Mouse (Mus musculus) CD4-positive, CD25-positive, alpha-beta regulatory T cell, adult 4 months (primary cell): ENCODE measurements at regions not wholly inside any gene's neighbourhood (a gene's known extent, or its start where the extent isn't known, plus 50 kb on each side); places are given as distances from the start of the nearest gene placed in this dataset.

Experiments
- ATAC-seq: one replicate; pipeline ENCODE4 v1.8.0; 2017

DNA sequence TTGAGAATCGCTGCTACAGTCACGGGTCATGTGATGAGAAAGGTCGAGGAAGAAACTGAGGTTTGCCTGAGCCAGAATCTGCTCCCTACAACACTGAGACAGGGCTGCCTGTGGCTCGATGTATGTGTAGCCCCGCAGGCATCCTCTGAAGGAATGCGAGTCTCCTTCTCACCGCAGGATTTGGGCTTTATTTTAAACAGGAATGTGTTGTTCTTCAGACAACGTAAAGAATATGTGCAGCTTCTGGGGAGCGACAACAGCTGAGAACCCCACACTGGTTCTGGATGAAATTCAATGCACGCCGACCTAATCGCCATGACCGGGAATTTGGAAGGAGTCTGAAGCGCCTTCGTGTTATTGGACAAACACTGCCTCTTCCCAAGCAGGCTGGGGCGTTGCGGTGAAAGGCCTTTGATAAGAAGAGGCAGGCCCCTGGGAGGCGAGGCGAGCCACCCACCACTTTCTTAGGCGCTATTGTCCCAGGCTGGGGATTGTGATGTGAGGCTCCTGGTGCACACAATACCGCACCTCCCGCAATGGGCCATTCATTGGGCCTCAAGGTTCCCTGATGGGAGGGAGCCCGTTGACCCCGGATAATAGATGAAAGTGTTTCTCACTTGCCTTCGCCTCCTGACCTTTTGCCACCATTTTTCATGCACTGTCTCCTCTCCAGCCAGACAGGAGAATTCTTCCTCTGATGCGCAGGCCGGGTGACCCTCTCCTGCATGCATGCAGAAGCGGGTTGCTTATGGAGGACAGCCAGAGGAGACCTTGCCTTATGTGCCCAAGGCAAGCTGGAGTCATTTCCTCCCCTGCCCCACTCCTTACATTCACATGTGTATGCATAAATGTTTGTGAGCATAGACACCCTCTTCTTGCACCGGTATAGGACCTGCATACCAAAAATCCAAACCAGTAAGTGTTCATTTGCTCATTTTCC, 247.6 kb downstream of the Mycn start:
- no peak for ATAC-seq

DNA sequence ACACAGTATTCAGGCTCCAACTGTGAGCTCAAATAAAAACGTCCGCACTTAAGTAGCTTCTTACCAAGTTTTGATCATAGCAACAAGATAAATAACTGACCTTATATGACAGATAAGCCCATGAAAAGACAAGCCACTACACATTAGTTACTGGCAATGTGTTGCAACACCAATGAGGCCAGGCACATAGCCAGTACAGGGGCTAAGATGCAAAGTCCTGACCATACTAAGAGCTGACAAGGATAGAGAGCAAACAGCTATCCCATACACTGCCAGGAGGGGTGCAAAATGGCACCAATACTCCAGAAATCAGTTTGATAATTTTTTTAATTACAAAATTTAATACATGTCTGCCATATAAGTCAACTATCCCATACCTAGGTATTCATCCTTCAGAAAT, 254.3 kb downstream of the Mycn start:
- no peak for ATAC-seq

DNA sequence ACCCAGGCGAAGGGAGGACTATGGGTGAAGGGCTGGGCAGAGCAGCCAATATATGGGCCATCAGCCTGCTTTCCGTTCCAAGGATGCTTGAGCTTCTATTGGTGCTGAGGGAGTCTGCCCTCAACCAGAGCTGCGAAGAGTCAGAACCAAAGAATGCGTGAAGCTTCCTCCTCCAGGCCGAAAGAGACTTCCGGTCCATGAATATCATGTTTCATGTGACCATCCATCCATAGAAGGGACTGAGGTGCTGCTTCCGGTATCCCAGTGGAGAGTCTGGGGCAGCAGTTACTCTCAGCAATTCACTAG, 256.5 kb downstream of the Mycn start:
- no peak for ATAC-seq

DNA sequence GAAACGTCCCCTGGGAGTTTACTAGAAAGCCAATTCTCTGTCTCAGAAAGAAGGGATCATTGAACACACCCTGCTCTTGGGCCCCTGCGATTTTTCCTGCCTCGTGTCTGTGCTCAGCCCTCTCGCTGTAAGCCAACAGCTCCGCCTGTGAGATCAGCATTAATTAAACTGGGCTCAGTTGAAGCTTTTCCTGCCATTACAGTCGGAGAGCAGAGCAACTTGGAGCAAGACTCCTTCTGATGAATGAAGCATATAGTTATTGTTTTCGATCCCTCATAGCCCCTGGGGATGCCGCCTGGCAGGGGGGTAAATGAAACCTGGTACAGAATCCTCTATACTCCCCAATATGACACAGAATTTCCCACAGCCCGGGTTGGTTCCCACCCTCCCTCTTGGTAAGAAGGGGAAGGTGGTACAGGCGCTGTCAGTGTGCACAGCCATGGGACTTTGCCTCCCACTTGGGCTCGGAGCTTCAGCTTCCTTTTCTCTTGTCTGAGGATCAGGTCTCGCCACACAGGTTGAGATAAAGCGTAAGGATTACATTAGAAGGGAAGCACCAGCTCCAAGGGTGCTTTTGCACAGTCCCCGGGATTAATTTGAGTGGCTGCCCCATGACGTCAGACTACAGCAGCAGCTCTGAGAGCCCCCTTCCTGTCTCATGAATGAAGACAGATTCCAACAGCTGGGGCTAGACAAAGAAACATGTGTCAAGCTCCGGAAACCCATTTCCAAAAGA, 257.1 kb downstream of the Mycn start:
- ATAC-seq = no peak

DNA sequence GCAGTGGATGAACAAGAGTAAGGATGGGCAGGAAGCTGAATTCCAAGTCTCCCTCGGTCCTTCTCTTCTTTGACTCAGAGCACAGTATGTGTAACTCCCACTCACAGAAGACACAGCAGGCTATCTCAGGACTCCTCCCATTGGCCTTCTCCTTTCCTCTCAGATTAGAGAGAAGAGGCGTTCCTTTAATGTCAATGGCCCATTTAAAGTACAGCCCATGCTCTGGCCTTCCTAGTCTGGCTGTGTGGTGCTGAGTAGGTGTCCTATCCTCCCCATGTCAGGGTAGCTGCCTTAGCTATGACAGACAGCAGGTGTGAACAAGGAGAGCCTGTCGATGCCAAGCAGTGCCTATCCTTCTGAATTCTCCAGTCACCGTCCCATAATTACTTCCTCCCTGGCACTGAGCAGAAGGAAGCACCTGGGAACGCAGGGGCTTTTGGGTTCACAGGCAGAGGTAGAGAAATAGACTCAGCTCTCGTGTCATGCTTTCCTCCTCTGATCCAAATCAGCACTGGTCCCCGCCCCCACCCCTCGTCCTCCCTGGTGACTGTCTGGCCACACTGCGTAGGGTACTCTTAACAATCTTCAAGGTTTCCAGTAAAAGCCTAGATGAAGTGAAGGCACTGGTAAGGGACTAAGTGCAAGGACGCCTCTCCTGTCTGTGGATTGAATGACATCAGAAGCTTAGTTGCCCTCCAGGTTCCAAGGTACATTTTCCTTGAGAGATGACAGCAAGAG, 257.8 kb downstream of the Mycn start:
- no peak for ATAC-seq

DNA sequence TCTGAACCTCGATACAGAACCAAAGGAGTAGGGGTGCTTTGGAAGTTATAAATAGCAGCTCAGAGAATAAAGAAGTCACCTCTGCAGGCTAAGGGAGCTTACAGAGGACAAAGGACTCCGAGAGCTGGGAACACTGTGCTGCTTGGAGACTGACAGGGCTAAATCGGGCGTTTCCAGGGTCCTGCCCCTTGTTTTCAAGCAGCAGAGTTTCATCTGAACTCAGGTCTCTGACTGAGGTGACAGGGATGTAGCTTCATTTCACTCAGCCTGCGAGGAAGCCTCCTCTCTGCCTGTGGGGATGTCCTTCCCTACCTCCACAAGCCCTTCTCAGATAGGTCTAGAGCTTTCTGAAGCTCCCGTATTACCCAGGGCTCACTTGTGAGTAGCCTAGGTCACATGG, 260.6 kb downstream of the Mycn start:
- ATAC-seq = no peak

DNA sequence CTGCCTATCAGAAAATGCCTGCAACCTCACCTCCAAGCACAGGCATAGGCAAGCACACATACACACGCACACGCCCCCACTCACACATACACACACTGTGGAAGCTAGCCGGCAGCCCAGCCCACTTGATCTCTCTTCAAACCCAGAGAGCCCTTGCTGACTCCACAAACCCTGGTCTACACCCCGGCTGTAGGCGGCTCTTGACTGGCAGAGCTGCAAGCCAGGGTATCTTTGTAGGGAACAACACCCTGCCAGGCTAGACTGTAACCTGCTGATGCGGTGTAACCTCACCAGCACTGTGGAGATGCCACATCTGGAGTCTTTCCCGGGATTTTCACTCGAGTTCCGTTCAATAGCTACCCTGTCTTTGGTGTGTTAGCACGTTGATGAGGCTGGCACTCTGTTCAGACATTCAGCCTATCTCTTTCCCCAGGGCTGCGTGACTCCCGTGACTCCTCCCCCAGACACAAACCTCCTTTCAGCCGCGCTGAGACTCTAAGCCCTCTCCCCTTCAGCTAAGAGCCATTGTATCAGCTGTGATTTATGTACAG, 261.3 kb downstream of the Mycn start:
- ATAC-seq = no peak

DNA sequence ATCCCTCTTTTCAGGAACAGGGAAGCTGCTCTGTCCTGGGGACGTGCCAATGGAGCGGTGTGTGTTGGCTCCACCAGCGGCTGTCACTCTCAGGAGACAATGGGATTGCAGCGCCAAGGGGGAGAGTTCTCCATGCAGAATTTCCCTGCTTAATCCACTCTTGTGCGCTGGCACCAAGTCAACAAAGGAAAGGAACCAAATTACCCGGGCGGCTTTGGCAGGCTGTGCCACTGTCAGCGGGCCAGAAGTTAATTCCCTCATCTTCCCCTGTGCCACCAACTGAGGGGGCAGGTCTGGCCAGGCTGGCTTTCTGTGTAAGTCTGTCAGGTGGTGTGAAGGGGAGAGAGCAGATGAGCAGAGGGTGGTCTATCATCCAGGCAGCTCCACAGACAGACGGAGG, 265.0 kb downstream of the Mycn start:
- no peak for ATAC-seq

DNA sequence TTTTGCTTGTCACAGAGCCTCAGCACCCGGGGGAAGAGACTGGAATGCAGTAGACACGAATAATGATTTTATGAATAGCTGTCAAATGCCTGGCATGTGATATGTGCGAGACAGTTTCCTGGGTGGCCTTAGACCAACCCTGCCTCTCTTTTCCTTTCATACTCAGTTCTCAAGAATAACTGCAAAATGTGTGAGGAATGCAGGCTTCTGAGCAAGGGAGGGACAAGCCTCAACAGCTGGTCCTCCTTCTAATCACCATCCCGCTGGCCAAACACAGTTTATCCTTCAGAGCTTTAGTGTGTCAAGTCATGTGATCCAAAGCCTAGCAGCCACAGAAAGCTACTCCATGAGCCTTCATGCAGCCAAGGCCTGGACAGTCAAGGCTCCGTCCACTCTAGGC, 271.8 kb downstream of the Mycn start:
- no peak for ATAC-seq

DNA sequence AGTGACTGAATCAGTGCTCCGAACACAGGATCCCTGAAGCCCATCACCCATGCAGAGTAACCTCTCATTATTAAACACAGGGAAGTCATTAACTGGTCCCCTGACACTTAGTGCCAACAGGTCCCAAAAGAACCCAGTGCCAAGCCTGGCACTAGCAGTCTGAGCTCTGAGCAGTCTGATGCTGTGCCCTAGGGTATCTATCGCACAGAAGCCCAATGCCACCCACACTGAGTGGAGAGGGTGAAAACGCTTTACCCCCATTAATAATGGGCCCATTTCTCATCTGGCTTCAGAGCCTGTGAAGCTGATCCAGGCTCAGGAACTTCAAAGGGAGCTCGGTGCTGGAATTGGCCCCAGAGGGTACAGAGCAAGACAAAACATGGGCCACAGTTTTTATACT, 272.8 kb downstream of the Mycn start:
- ATAC-seq = no peak

DNA sequence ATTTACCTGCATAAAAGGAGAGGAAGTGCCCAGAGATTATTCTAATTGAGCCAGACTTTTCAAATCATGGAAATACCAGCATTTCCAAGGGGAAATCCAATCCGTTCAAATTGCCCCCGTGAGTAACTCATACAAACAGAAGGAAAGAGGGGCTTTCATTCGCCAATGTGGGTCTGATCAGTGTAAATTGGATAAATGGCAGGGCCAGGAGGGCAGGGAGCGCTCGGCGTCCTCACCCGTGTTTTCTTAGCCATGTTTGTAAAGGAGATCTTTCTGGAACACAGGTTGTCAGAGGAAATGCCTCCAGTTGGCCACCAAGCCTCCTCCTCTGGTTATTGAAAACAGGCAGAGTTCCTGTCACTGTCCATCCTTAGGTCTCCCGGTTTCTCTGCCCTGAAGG, 286.1 kb downstream of the Mycn start:
- ATAC-seq = no peak

DNA sequence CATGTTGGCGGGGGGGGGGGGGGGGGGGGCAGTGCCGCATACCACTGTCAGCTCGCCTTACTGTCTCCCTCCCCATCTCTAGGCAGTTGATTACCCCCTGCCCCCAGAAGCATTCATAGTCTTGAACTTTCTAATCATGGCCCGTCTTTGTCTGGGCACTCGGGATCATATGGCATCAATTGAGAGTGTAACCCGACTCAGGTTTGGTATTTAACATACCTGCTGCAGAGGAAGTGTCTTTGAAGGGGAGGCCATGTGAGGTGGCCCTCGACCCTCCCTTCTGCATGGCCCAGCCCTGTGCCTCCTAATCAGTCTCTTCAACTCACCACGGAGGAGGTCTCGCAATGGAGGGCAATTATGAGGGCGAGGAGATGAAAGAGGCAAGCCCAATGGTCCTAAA, 286.5 kb downstream of the Mycn start:
- no peak for ATAC-seq

DNA sequence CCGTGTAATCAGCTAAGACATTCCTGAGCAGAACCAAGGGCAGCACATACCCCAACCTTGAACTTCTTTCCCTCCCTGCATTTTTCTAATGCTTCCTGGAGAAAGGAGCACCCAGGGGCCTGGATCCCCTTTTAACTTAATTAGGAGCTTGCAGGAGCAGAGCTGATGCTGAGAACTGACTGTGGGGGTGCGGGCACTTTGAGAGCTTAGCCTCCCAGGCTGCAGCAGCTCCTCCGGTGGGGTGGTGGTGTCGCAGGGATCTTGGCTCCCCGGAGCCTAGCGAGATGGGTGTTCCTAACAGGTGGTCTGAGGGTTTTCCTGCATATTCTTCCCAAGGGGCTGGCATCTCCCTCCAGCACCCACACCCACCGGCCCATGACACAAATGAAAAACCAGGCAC, 289.4 kb downstream of the Mycn start:
- ATAC-seq = no peak

DNA sequence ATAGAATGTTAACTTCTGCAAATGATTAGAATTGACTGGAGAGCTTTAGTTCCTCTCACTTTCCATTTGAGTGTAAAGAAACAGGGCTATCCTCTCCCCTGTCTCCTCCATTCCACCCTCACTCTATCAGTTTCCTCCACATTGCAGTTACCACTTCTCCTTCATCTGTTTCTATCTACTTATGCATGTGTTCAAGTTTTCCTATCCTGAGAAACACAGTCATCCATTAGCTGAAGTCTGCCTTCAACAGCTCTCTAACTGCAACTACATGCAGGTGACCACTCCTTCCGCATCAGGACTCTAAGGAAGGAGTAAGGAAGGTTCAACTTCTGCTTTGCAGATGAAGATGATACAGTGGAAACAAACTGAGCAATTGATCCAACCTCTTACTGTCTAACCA, 291.4 kb downstream of the Mycn start:
- ATAC-seq = no peak

DNA sequence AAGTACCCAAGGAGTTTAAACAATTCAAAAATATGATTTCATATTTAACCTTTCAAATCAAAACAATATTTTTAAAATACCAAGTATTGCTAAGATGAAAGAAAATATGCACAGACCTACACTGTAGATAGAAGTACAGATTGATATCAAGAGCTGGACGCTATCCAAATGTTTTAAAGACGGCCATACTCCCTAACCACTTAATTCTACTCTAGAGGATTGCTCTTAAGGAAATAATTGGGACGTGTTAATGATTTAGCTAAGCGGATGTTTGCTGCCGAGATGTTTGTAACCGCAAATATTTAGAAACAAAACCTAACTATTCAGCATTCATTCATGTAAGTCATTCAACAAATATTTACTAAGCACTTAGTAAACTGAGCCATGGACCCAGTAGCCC, 294.2 kb downstream of the Mycn start:
- ATAC-seq = no peak

DNA sequence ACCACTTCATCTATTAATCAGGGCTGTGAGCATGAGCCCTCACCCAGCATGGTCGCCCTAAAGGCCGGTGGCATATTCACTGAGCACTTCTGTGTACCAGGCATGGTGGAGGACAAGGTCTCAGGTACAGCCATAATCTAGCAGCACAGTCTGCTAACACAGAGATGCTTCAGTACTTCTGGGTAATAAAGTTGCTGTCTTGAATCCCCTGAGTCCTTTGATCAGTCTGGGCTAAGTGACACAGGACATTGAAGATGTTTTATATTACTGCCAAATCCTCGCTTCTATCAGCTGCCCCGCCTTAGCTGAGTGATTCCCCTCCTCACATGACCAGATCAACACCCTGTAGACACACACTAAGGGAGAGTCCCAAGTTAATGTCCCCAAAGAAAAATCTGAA, 296.5 kb downstream of the Mycn start:
- no peak for ATAC-seq

DNA sequence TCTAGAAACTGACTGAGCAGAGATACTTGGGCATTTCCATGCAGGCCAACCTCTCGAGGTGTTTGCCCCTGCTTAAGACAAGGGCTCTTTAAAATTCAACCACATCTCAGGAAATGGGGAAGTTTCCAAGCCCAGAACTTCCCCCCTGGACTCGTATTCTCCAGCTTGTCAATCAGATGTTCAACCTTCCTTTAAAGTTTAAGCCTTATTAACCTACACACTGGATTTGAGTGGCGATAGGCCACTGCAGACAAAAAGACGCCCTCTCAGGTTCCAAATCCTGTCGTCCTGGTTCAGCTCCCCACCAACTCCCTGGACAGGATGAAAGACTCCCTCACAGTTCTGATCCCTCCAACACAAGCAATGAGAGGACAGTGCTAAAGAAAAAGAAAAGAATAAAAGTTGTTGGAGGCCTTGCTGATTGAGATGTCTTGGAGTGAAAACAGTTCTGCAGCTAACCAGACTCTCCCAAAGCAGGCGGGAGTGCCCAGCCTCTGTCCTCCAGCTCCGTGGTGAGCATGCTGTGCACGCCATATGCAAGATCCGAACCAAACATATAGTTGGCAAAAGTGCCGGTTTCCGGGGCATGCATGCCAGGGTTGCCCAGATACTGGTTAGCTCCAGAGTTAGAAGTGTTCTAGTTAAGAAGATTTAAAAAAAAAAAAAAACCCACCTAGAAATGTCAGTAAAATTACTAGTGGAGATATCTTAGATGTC, 298.3 kb downstream of the Mycn start:
- no peak for ATAC-seq

DNA sequence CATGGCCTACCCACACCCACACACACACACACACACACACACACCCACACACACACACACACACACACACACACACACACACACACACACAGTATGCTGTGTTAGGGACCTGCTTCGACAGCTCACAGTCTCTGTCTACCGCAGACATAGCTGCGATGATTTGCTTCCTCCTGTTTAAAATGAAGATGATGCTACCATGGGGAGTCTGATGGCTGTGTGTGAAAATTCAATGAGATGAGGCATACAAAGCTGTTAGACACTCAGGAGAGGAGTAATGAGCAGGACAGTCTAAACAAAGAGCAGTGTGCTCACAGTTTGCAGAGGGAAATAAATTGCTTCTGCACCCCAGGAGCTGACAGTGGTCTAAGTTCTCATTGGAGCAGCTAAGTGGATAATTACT, 306.4 kb downstream of the Mycn start:
- no peak for ATAC-seq

DNA sequence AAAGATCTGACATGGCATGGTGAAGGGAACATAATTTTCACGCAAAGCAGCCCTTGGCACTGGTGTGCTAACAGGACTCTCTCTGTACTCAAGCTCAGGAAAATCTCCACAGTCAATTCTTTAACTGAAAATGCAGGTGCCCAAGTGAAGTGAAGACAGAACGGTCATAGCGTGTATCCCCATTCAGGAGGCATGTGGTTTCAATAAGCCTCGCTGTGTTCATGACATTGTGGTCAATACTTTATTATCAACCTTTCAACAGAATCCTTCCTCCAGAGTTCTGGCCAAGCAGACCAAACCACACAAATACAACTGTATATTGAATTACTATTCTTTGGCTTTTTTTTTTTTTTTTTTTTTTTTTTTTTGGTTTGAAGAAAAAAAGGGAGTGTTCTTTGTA, 314.1 kb downstream of the Mycn start:
- ATAC-seq = no peak

DNA sequence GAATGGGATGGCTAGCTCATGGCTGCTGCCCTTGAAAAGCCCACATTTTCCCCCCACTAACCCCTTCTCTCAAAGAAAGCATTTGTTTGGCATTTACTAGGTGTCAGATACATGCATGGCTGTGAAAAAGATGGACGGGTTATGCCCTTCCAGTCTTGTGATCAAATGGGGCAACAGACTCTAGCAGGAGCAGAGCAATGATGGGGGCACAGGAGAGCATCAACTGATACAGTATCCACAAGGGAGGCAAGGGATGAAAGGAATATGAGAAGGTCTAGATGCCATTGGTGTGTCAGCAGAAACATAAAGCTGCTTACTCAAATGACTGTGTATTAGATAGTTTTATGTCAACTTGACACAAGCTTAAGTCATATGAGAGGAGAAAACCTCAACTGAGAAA, 315.9 kb downstream of the Mycn start:
- no peak for ATAC-seq

DNA sequence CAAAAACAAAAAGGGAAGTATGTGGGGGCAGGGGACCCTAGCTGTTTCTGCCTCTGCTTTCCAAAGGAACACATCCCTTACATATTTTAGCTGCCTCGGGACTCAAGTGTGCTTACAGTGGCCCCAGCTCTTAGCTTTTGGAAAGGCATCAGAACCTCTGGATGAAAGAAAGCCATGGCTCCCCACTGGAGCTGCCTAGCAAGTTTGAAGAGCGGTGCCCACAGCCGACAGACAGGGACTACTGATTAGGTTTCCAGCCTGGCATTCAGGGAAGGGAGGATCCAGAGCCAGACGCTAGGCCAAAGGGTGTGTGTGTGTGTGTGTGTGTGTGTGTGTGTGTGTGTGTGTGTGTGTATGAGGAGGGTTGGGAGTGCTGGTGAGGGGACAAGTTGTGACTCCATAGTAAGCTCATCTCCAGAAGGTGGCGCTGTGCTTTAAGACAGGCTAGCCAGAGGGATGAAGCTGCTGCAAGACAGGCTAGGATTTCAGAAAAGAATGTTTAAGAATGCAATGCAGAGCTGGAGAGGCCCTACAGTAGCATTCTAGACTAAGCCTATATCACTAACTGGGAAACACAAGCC, 318.9 kb downstream of the Mycn start:
- ATAC-seq = no peak

DNA sequence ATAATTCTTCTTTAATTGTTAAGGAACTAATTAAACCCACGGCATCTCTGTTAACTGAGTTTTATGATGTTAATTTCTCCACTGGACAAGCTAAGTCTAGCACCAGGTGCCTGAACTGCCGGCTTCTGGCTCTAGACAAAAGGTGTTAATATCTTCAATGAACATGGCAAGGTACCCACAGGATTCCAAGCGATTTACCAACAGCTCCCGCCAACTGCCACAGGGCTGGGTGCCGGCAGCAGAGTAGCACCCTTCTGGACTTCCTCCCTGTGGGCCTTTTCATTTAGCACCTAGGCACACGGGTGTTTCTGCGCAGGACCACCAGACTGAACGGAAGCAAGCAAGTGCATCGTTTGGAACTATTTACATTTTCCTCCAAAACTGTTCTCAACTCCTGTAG, 320.2 kb downstream of the Mycn start:
- ATAC-seq = no peak
